Comparison of ENCODE assay signal across 8 mouse cellular contexts in genomic region chr7:28825686-28826401, GRCm38 (mm10). TPM values are rescaled to one million over a fixed set of nuclear protein-coding genes. Genes with fewer than 3 reads are reported as not detected.
DNase-seq lines count a peak whose midpoint lies in the region; ATAC-seq and TF ChIP-seq lines count a peak whose summit lies in the region.

No protein-coding gene starts in this region.

- ATAC-seq in forebrain, embryonic 15.5 days (replicated peaks), result no peak

- H3K9me3 ChIP-seq in MEL (replicated peaks; ENCODE audit: insufficient read depth, low read length), result no peaks in the 10 kb centered on the region
- no peaks in the 10 kb centered on the region for H3K9me3 ChIP-seq in forebrain, embryonic 15.5 days

- peak overlapping the region; percentile 97 for H3K9ac ChIP-seq in MEL (ENCODE audit: control insufficient read depth, low read depth, low read length, poor library complexity, severe bottlenecking)
- peak overlapping the region; percentile 57 for H3K9ac ChIP-seq in forebrain, embryonic 15.5 days (replicated peaks)

- TF ChIP-seq CTCF in MEL (IDR thresholded peaks at IDR 0.05 in 2 of 3, conservative IDR thresholded peaks at IDR 0.05 in 1 of 3; ENCODE audit: control insufficient read depth in 1 of 3, insufficient read depth in 1 of 3, low read depth in 2 of 3, low read length in 3 of 3, poor library complexity in 1 of 3, severe bottlenecking in 1 of 3), result no peak

- peaks cover 6 to 41% of the 10 kb centered on the region in 2 experiments for H3K4me1 ChIP-seq in MEL (ENCODE audit: control insufficient read depth in 1 of 2, insufficient read depth in 2 of 2, low read length in 2 of 2)
- H3K4me1 ChIP-seq in forebrain, embryonic 15.5 days, result peaks cover 12% of the 10 kb centered on the region

- H3K36me3 ChIP-seq in MEL (ENCODE audit: control insufficient read depth in 1 of 2, insufficient read depth in 2 of 2, low read length in 2 of 2), result peaks cover 12 to 48% of the 10 kb centered on the region in 2 experiments; a peak in 3 of 4 replicates
- H3K36me3 ChIP-seq in forebrain, embryonic 15.5 days, result peaks cover 29% of the 10 kb centered on the region

- WGBS in forebrain, embryonic 15.5 days, result 64% methylated on average over 11 of the region's 11 CpGs

- H3K4me3 ChIP-seq in MEL (ENCODE audit: control insufficient read depth in 1 of 2, insufficient read depth in 1 of 2, low read depth in 2 of 2, low read length in 2 of 2), result peak overlapping the region; percentile 77 to 85
- peak overlapping the region; percentile 52 for H3K4me3 ChIP-seq in forebrain, embryonic 15.5 days

- peak overlapping the region; percentile 89 for H3K27ac ChIP-seq in MEL (ENCODE audit: control insufficient read depth, low read depth, low read length)
- H3K27ac ChIP-seq in forebrain, embryonic 15.5 days (replicated peaks), result peak overlapping the region; percentile 67

- DNase-seq in adrenal gland, adult (ENCODE audit: inconsistent age in 2 of 2, low spot score in 1 of 2), result peak; percentile 55 to 88
- DNase-seq in adrenal gland, adult 18-20 months (ENCODE audit: low spot score in 2 of 2), result no peak
- DNase-seq in MEL (ENCODE audit: low read depth, low spot score), result peak; percentile 67
- DNase-seq in kidney, adult 18-20 months, result peak; percentile 77
- DNase-seq in lung, postnatal 14 days, result peak; percentile 34
- DNase-seq in testis, postnatal 10 days (ENCODE audit: low spot score), result peak; percentile 58
- DNase-seq in embryo, embryonic 11 days, result no peak

- peak overlapping the region; percentile 47 for H3K4me2 ChIP-seq in forebrain, embryonic 15.5 days (replicated peaks)

- TF ChIP-seq EP300 in MEL (IDR thresholded peaks at IDR 0.05; ENCODE audit: low read depth in 1 of 2, low read length in 2 of 2), result 0 out of 4 replicates have a peak, but pooled peaks of 1 of the 2 experiments have one; percentile 16

- H3K27me3 ChIP-seq in MEL (ENCODE audit: control insufficient read depth in 1 of 2, insufficient read depth in 2 of 2, low read length in 2 of 2), result no peaks in the 10 kb centered on the region
- H3K27me3 ChIP-seq in forebrain, embryonic 15.5 days, result no peaks in the 10 kb centered on the region

- TF ChIP-seq POLR2A in MEL (IDR thresholded peaks at IDR 0.05; ENCODE audit: control insufficient read depth in 1 of 2, insufficient read depth in 1 of 2, low read depth in 1 of 2, low read length in 2 of 2, poor library complexity in 1 of 2), result 0 out of 4 replicates have a peak, but pooled peaks of 1 of the 2 experiments have one; percentile 28

- peaks cover 4% of the 10 kb centered on the region for H3K79me2 ChIP-seq in MEL (ENCODE audit: control insufficient read depth, insufficient read depth, low read length, poor library complexity)

- no peak for TF ChIP-seq RAD21 in MEL (IDR thresholded peaks at IDR 0.05; ENCODE audit: low read depth, low read length)

TF ChIP-seq in MEL, 35 proteins besides CTCF, POLR2A, EP300 and RAD21:
- TF ChIP-seq UBTF (IDR thresholded peaks at IDR 0.05; ENCODE audit: borderline replicate concordance, insufficient read depth, low read depth, low read length) (no peak), ZMIZ1 (IDR thresholded peaks at IDR 0.05; ENCODE audit: low read depth, low read length) (no peak), SMC3 (IDR thresholded peaks at IDR 0.05; ENCODE audit: low read depth, low read length) (no peak), NELFE (IDR thresholded peaks at IDR 0.05; ENCODE audit: low read depth, low read length) (0 out of 2 replicates have a peak, but pooled peaks have one; percentile 11), BHLHE40 (IDR thresholded peaks at IDR 0.05; ENCODE audit: borderline replicate concordance, low read depth, low read length) (peak; percentile 31; the same call in 1 of the 2 replicates), MAX (IDR thresholded peaks at IDR 0.05; ENCODE audit: low read length) (peak; percentile 70), HCFC1 (IDR thresholded peaks at IDR 0.05; ENCODE audit: low read depth, low read length) (no peak), ZNF384 (IDR thresholded peaks at IDR 0.05; ENCODE audit: low read depth, low read length) (peak; percentile 77), MXI1 (IDR thresholded peaks at IDR 0.05; ENCODE audit: low read depth, low read length) (peak; percentile 31; the same call in 1 of the 2 replicates), CHD1 (IDR thresholded peaks at IDR 0.05; ENCODE audit: low read depth, low read length) (no peak; the same call in 1 of the 2 replicates), SIN3A (IDR thresholded peaks at IDR 0.05; ENCODE audit: low read length) (0 out of 2 replicates have a peak, but pooled peaks have one; percentile 12), MAZ (IDR thresholded peaks at IDR 0.05; ENCODE audit: low read depth, low read length) (0 out of 2 replicates have a peak, but pooled peaks have one; percentile 32), ZC3H11A (IDR thresholded peaks at IDR 0.05; ENCODE audit: low read depth, low read length) (0 out of 2 replicates have a peak, but pooled peaks have one; percentile 13), ZKSCAN1 (IDR thresholded peaks at IDR 0.05; ENCODE audit: low read depth, low read length) (peak; percentile 34; the same call in 1 of the 2 replicates)
TF ChIP-seq in MEL: peak in this region for 9.

RNA-seq across cellular contexts. Expression of gene Ech1, which starts 0.8 kb away (rescaled TPM):
- total RNA-seq in adrenal gland, adult 18-20 months (2021), result 100 to 1,000 TPM; 474 to 780 TPM
- total RNA-seq in MEL (2012; rRNA removed), result 82.8 and 99.5 TPM in 2 replicates
- polyA plus RNA-seq in MEL (2012; ENCODE audit: insufficient read depth in 1 of 2, insufficient read length in 2 of 2, low read depth in 1 of 2, low replicate concordance in 2 of 2, missing spikeins in 1 of 2), result 10 to 100 TPM in 1 of 2 experiments, not detected in 1; 74.7 TPM
- 85.2 and 86.5 TPM in 2 replicates for polyA plus RNA-seq in forebrain, embryonic 15.5 days (2015; fragmentation: Nextera tagmentation; extraction: Ambion mirVana)

RNA-seq across cellular contexts. Expression of gene Lgals4, which starts 7.8 kb away (rescaled TPM):
- 10 to 100 TPM; 10.3 to 14.0 TPM for total RNA-seq in adrenal gland, adult 18-20 months (2021)
- total RNA-seq in MEL (2012; rRNA removed), result 1.5 and 2.1 TPM in 2 replicates
- 1 to 10 TPM in 1 of 2 experiments, not detected in 1; 5.1 TPM for polyA plus RNA-seq in MEL (2012; ENCODE audit: insufficient read depth in 1 of 2, insufficient read length in 2 of 2, low read depth in 1 of 2, low replicate concordance in 2 of 2, missing spikeins in 1 of 2)
- 4.2 and 4.9 TPM in 2 replicates for polyA plus RNA-seq in forebrain, embryonic 15.5 days (2015; fragmentation: Nextera tagmentation; extraction: Ambion mirVana)

RNA-seq across cellular contexts. Expression of gene Hnrnpl, which starts 17.5 kb away (rescaled TPM):
- total RNA-seq in adrenal gland, adult 18-20 months (2021), result 100 to 1,000 TPM; 327 to 346 TPM
- total RNA-seq in MEL (2012; rRNA removed), result 246 and 303 TPM in 2 replicates
- polyA plus RNA-seq in MEL (2012; ENCODE audit: insufficient read depth in 1 of 2, insufficient read length in 2 of 2, low read depth in 1 of 2, low replicate concordance in 2 of 2, missing spikeins in 1 of 2), result 1,000 to 10,000 TPM in 1 of 2 experiments, 100 to 1,000 TPM in 1; 684 to 1,095 TPM
- polyA plus RNA-seq in forebrain, embryonic 15.5 days (2015; fragmentation: Nextera tagmentation; extraction: Ambion mirVana), result 231 and 243 TPM in 2 replicates

RNA-seq across cellular contexts. Expression of gene Rinl, which starts 37.1 kb away (rescaled TPM):
- total RNA-seq in adrenal gland, adult 18-20 months (2021), result 1 to 10 TPM; 2.6 to 3.2 TPM
- total RNA-seq in MEL (2012; rRNA removed), result 32.9 and 39.9 TPM in 2 replicates
- polyA plus RNA-seq in MEL (2012; ENCODE audit: insufficient read depth in 1 of 2, insufficient read length in 2 of 2, low read depth in 1 of 2, low replicate concordance in 2 of 2, missing spikeins in 1 of 2), result 10 to 100 TPM in 1 of 2 experiments, not detected in 1; 63.9 TPM
- polyA plus RNA-seq in forebrain, embryonic 15.5 days (2015; fragmentation: Nextera tagmentation; extraction: Ambion mirVana), result 1.8 and 2.5 TPM in 2 replicates

RNA-seq across cellular contexts. Expression of gene Lgals7, which starts 37.8 kb away (rescaled TPM):
- total RNA-seq in adrenal gland, adult 18-20 months (2021), result under 1 TPM in 1 of 2 experiments, not detected in 1; 0.54 TPM
- 27.7 and 37.8 TPM in 2 replicates for total RNA-seq in MEL (2012; rRNA removed)
- 100 to 1,000 TPM in 1 of 2 experiments, not detected in 1; 138 TPM for polyA plus RNA-seq in MEL (2012; ENCODE audit: insufficient read depth in 1 of 2, insufficient read length in 2 of 2, low read depth in 1 of 2, low replicate concordance in 2 of 2, missing spikeins in 1 of 2)
- 2.6 and 3.5 TPM in 2 replicates for polyA plus RNA-seq in forebrain, embryonic 15.5 days (2015; fragmentation: Nextera tagmentation; extraction: Ambion mirVana)

Comparison
In these comparisons a context has a peak if more than half of its experiments do, and no peak if none do; other contexts are left out.
1. DNase-seq: peak in adrenal gland, adult (2 of 2), MEL (single experiment), kidney, adult 18-20 months (single experiment), lung, postnatal 14 days (single experiment) and testis, postnatal 10 days (single experiment); none in adrenal gland, adult 18-20 months (0 of 2) and embryo, embryonic 11 days (single experiment).